Mouse (Mus musculus): ENCODE results near the gene Sppl2b. TPM values are rescaled to one million over a fixed set of nuclear protein-coding genes. Genes with fewer than 3 reads are reported as not detected.
A peak's percentile ranks its signal among the peaks of the same experiment; 100 is the strongest.

Gene Sppl2b
- polyA plus RNA-seq, 1 experiment, result 56.0 TPM

- Histone ChIP-seq H3K9me3 (ENCODE audit: control insufficient read depth, low read length) (no peaks in the 10 kb centered on the region), H3K4me1 (ENCODE audit: control insufficient read depth) (peaks cover 80% of the 10 kb centered on the region), H3K4me3 (replicated peaks) (no peak overlapping the region), H3K36me3 (ENCODE audit: control insufficient read depth) (no peaks in the 10 kb centered on the region), H3K27me3 (ENCODE audit: control insufficient read depth) (peaks cover 11% of the 10 kb centered on the region)
- TF ChIP-seq GATA1 (IDR thresholded peaks at IDR 0.05; ENCODE audit: low read length), result no peak
- TF ChIP-seq TAL1 (IDR thresholded peaks at IDR 0.05; ENCODE audit: low read length), result no peak
These were observed 21.5 kb downstream of the Sppl2b start for GRCm38 (mm10) chr10:80876594-80876993.

- Histone ChIP-seq H3K9me3 (ENCODE audit: control insufficient read depth, low read length) (no peaks in the 10 kb centered on the region), H3K4me3 (replicated peaks) (peak overlapping the region; percentile 28), H3K4me1 (ENCODE audit: control insufficient read depth) (peaks cover 58% of the 10 kb centered on the region), H3K27me3 (ENCODE audit: control insufficient read depth) (peaks cover 8% of the 10 kb centered on the region), H3K36me3 (ENCODE audit: control insufficient read depth) (no peaks in the 10 kb centered on the region)
- TF ChIP-seq TAL1 (IDR thresholded peaks at IDR 0.05; ENCODE audit: low read length), result no peak
- no peak for TF ChIP-seq GATA1 (IDR thresholded peaks at IDR 0.05; ENCODE audit: low read length)
These were observed 25.1 kb downstream of the Sppl2b start for GRCm38 (mm10) chr10:80880131-80880641.

DNA sequence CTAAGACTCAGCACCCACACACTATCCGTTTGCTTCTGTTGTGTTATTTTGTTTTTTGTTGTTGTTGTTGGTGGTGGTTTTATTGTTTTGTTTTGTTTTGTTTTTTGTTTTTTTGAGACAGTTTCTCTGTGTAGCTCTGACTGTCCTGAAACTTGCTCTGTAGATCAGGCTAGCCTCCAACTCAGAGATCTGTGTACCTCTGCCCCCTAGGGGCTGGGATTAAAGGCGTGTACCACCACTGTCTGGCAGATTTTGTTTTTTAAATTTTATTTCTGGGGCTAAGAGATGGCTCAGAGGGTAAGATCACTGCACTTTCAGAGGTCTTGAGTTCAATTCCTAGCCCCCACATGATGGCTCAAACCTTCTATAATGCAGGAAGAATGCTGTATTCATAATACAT, 25.8 kb downstream of the Sppl2b start:
- H3K27me3 ChIP-seq (ENCODE audit: control insufficient read depth), result peaks cover 8% of the 10 kb centered on the region
- peak overlapping the region; percentile 28 for H3K4me3 ChIP-seq (replicated peaks)
- peaks cover 51% of the 10 kb centered on the region for H3K4me1 ChIP-seq (ENCODE audit: control insufficient read depth)
- H3K9me3 ChIP-seq (ENCODE audit: control insufficient read depth, low read length), result no peaks in the 10 kb centered on the region
- TF ChIP-seq TAL1 (IDR thresholded peaks at IDR 0.05; ENCODE audit: low read length) (no peak), GATA1 (IDR thresholded peaks at IDR 0.05; ENCODE audit: low read length) (no peak)
- no peaks in the 10 kb centered on the region for H3K36me3 ChIP-seq (ENCODE audit: control insufficient read depth)

DNA sequence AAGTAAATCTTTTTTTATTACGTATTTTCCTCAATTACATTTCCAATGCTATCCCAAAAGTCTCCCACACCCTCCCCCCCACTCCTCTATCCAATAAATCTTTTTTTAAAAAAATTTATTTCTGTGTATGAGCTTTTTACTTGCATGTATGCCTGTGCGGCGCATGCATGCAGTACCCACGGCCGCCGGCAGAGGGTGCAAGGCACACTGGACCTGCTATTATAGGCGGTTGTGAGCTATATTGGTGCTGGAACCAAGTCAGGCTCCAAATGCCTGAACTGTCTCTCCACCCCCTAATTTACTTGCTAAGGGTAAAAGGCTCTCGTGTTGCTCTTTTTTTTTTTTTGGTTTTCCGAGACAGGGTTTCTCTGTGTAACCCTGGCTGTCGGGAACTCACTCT, 26.2 kb downstream of the Sppl2b start:
- H3K9me3 ChIP-seq (ENCODE audit: control insufficient read depth, low read length), result no peaks in the 10 kb centered on the region
- H3K4me1 ChIP-seq (ENCODE audit: control insufficient read depth), result peaks cover 47% of the 10 kb centered on the region
- TF ChIP-seq GATA1 (IDR thresholded peaks at IDR 0.05; ENCODE audit: low read length) (no peak), TAL1 (IDR thresholded peaks at IDR 0.05; ENCODE audit: low read length) (no peak)
- no peaks in the 10 kb centered on the region for H3K36me3 ChIP-seq (ENCODE audit: control insufficient read depth)
- H3K27me3 ChIP-seq (ENCODE audit: control insufficient read depth), result peaks cover 8% of the 10 kb centered on the region
- H3K4me3 ChIP-seq (replicated peaks), result no peak overlapping the region

DNA sequence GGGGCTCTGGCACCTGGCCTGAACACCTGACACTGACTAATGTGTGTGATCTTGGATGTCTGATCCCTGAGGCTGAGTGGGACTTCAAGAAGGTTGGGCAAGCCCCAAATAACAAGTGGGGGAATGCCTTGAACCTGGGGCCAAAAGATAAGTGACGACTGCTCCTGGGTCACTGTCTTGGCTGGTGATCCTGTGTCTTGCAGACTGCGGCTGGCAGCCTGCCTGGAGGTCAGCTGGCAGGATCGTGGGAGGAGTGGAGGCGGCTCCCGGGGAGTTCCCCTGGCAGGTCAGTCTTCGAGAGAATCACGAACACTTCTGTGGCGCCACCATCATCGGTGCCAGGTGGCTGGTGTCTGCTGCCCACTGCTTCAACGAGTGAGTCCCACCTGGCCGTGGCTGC, 32.1 kb downstream of the Sppl2b start:
- H3K4me3 ChIP-seq (replicated peaks), result no peak overlapping the region
- TF ChIP-seq TAL1 (IDR thresholded peaks at IDR 0.05; ENCODE audit: low read length), result no peak
- no peak for TF ChIP-seq GATA1 (IDR thresholded peaks at IDR 0.05; ENCODE audit: low read length)
- H3K36me3 ChIP-seq (ENCODE audit: control insufficient read depth), result no peaks in the 10 kb centered on the region
- no peaks in the 10 kb centered on the region; the same call in 1 of the 2 replicates for H3K4me1 ChIP-seq (ENCODE audit: control insufficient read depth)
- peaks cover 47% of the 10 kb centered on the region for H3K27me3 ChIP-seq (ENCODE audit: control insufficient read depth)
- H3K9me3 ChIP-seq (ENCODE audit: control insufficient read depth, low read length), result peaks cover 5% of the 10 kb centered on the region

- H3K4me3 ChIP-seq (replicated peaks), result no peak overlapping the region
- peaks cover 35% of the 10 kb centered on the region for H3K4me1 ChIP-seq (ENCODE audit: control insufficient read depth)
- peaks cover 27% of the 10 kb centered on the region for H3K36me3 ChIP-seq (ENCODE audit: control insufficient read depth)
- H3K27me3 ChIP-seq (ENCODE audit: control insufficient read depth), result peaks cover 9% of the 10 kb centered on the region
- TF ChIP-seq GATA1 (IDR thresholded peaks at IDR 0.05; ENCODE audit: low read length), result no peak
- TF ChIP-seq TAL1 (IDR thresholded peaks at IDR 0.05; ENCODE audit: low read length), result no peak
- H3K9me3 ChIP-seq (ENCODE audit: control insufficient read depth, low read length), result peaks cover 8% of the 10 kb centered on the region
These were observed 40.0 kb downstream of the Sppl2b start for GRCm38 (mm10) chr10:80895100-80895499.

DNA sequence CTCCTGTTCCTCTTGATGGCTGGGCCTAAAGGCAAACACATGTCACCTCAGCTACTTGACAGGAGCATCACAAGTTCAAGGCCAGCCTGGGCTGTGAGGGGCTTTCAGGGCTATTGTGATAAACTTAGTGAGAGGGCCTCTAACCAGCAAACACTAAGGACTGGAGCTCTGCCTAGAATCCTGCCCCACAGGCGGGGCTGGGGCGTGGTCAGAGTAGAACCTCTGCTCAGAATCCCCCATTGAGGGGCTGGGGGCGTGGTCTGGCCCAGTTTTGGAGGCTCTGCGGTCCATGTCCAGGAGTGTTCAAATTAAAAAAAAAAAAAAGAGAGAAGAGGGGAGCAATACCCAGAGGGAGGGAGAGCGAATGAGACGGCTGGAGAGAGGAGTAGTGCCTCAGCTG, 40.6 kb downstream of the Sppl2b start:
- TF ChIP-seq GATA1 (IDR thresholded peaks at IDR 0.05; ENCODE audit: low read length), result no peak
- no peak for TF ChIP-seq TAL1 (IDR thresholded peaks at IDR 0.05; ENCODE audit: low read length)
- Histone ChIP-seq H3K9me3 (ENCODE audit: control insufficient read depth, low read length) (peaks cover 8% of the 10 kb centered on the region), H3K4me1 (ENCODE audit: control insufficient read depth) (peaks cover 40% of the 10 kb centered on the region), H3K27me3 (ENCODE audit: control insufficient read depth) (peaks cover 4% of the 10 kb centered on the region), H3K36me3 (ENCODE audit: control insufficient read depth) (peaks cover 27% of the 10 kb centered on the region), H3K4me3 (replicated peaks) (no peak overlapping the region)

- Histone ChIP-seq H3K27me3 (ENCODE audit: control insufficient read depth) (peaks cover 2% of the 10 kb centered on the region), H3K4me1 (ENCODE audit: control insufficient read depth) (peaks cover 47% of the 10 kb centered on the region), H3K4me3 (replicated peaks) (no peak overlapping the region), H3K9me3 (ENCODE audit: control insufficient read depth, low read length) (peaks cover 6% of the 10 kb centered on the region), H3K36me3 (ENCODE audit: control insufficient read depth) (peaks cover 30% of the 10 kb centered on the region)
- TF ChIP-seq GATA1 (IDR thresholded peaks at IDR 0.05; ENCODE audit: low read length), result no peak
These were observed 41.8 kb downstream of the Sppl2b start for GRCm38 (mm10) chr10:80896581-80897485.

- Histone ChIP-seq H3K9me3 (ENCODE audit: control insufficient read depth, low read length) (no peaks in the 10 kb centered on the region; the same call in 1 of the 2 replicates), H3K36me3 (ENCODE audit: control insufficient read depth) (peaks cover 41% of the 10 kb centered on the region), H3K4me3 (replicated peaks) (no peak overlapping the region), H3K4me1 (ENCODE audit: control insufficient read depth) (peaks cover 47% of the 10 kb centered on the region), H3K27me3 (ENCODE audit: control insufficient read depth) (0 out of 2 replicates have a peak, but pooled peaks cover under 1% of the 10 kb centered on the region)
- TF ChIP-seq GATA1 (IDR thresholded peaks at IDR 0.05; ENCODE audit: low read length), result no peak
These were observed 42.9 kb downstream of the Sppl2b start for GRCm38 (mm10) chr10:80897861-80898510.
